Mouse (Mus musculus) urinary bladder, postnatal 10 days (tissue): ENCODE measurements around the gene Ints1.

ENCODE experiments used
- DNase-seq: peaks from one replicate; pipeline ENCODE4 v3.0.0; 2022; ENCODE audit warnings: low spot score

Gene Ints1

GRCm38 (mm10) chr5:139718540-139718939 is 56.9 kb downstream of the Ints1 start:
- no peak for DNase-seq

- no peak for DNase-seq
These were observed 57.8 kb downstream of the Ints1 start for GRCm38 (mm10) chr5:139717723-139718122.

GRCm38 (mm10) chr5:139706496-139706895 is 69.0 kb downstream of the Ints1 start:
- DNase-seq, result no peak

- DNase-seq, result no peak
These were observed 72.6 kb downstream of the Ints1 start for GRCm38 (mm10) chr5:139702905-139703304.

- no peak for DNase-seq
These were observed 73.2 kb downstream of the Ints1 start for GRCm38 (mm10) chr5:139702236-139702635.
